Mouse (Mus musculus): ENCODE data around the gene Dnmbp. TPM values are rescaled to one million over a fixed set of nuclear protein-coding genes. Genes with fewer than 3 reads are reported as not detected.
"Not testable (repeated sequence)": the region's sequence is repeated elsewhere in the genome, so short reads cannot be mapped to it uniquely, and the experiment has no call there.

Dnmbp gene
- total RNA-seq, 2 experiments from 2014 or later: 1.8 to 2.1 TPM

GRCm38 (mm10) chr19:43952936-43953335 is 12.9 kb upstream of the Dnmbp start:
- not testable (repeated sequence) for ATAC-seq (replicated peaks; ENCODE audit: low FRiP score, low TSS enrichment, poor library complexity, severe bottlenecking)

GRCm38 (mm10) chr19:43949111-43949810 is 9.3 kb upstream of the Dnmbp start:
- ATAC-seq (replicated peaks; ENCODE audit: low FRiP score, low TSS enrichment, poor library complexity, severe bottlenecking): no peak

DNA sequence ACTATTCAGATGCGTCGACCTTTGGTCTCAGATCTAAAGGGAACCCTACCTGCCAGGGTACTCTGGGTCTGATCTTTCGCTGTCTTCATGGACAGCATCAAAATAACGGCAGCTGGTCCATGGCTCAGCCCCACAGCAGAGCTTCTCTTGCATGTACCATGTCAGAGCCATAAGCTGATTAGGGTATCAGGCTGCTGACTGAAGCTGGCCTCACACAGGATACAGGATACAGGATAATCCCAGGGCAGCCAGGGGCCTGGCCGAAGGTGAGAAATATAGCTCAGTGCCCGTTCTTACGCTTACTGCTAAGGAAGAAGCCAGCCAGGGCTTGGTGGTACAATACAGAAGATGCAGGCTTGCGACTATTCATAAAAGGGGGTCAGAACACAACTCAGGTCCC is 4.6 kb upstream of the Dnmbp start:
- ATAC-seq (replicated peaks; ENCODE audit: low FRiP score, low TSS enrichment, poor library complexity, severe bottlenecking): no peak

GRCm38 (mm10) chr19:43943076-43943475 is 3.1 kb upstream of the Dnmbp start:
- ATAC-seq (replicated peaks; ENCODE audit: low FRiP score, low TSS enrichment, poor library complexity, severe bottlenecking): no peak

DNA sequence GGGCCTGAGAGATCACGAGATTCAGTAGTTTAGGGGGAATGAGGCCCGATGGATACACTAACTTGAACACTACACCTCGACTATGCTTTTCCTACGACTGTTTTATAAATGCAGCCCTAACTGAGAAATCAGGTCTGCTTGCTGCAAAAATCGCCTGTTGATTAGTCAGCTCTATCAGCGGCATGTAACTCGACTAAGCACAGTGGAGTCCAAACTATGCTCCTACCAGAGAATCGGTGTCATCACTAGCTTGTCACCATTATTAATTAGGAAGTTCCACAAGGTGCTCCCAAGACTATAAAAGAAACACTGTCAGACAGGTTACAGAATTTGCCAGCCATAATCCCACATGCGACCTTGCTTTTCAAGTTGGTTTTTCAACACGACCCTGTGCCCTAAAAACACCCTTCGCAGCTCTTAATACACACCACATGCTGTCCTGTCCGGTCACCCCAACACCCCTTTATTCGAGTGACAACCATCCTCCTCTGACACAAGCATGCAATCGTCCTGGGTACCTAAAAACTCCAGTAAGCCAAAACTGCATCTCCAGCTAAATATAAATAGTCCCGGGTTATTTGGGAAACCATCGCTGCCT is 721 bp downstream of the Dnmbp start:
- ATAC-seq (replicated peaks; ENCODE audit: low FRiP score, low TSS enrichment, poor library complexity, severe bottlenecking): no peak

DNA sequence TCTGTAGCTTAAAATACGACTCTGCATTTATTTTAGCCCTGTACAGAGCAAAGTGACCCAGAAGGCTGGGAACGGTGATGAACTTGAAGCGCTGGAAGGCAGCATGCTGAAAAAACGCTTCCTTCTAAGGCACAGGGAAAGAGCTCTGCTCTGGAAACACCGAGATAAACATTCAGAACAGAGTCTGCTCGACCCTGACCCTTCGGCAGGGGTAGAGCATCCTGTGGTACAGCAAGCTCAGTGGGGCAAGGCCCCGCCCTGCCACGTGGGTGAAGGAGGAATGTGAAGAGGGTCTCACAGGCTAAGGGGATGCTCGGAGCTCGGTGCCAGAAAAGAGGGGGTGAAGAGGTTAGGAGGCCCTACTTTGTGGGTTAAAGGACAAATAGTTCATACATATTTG is 1.6 kb downstream of the Dnmbp start:
- ATAC-seq (replicated peaks; ENCODE audit: low FRiP score, low TSS enrichment, poor library complexity, severe bottlenecking): no peak

- no peak for ATAC-seq (replicated peaks; ENCODE audit: low FRiP score, low TSS enrichment, poor library complexity, severe bottlenecking)
These were observed 9.1 kb downstream of the Dnmbp start for GRCm38 (mm10) chr19:43930926-43931325.

- no peak for ATAC-seq (replicated peaks; ENCODE audit: low FRiP score, low TSS enrichment, poor library complexity, severe bottlenecking)
These were observed 9.6 kb downstream of the Dnmbp start for GRCm38 (mm10) chr19:43930366-43930765.

- no peak for ATAC-seq (replicated peaks; ENCODE audit: low FRiP score, low TSS enrichment, poor library complexity, severe bottlenecking)
These were observed 10.1 kb downstream of the Dnmbp start for GRCm38 (mm10) chr19:43929869-43930268.

DNA sequence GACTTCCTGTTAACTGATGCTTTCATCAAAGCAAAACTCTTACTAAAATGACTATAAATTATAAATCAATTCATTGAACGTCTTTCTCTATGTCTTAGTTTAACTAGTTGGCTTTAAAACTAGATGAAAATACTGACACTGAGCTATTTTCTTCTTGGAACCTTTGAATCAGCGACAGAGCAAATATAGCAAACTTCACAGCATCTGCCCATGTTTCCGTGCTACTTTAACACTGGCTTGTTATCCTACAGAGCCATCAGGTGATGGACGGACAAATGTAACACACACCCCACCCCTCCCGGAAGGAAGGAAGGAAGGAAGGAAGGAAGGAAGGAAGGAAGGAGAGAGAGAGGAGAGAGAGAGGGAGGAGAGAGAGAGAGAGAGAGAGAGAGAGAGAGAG is 12.0 kb downstream of the Dnmbp start:
- no peak for ATAC-seq (replicated peaks; ENCODE audit: low FRiP score, low TSS enrichment, poor library complexity, severe bottlenecking)

- ATAC-seq (replicated peaks; ENCODE audit: low FRiP score, low TSS enrichment, poor library complexity, severe bottlenecking): no peak
These were observed 12.9 kb downstream of the Dnmbp start for GRCm38 (mm10) chr19:43927057-43927456.

DNA sequence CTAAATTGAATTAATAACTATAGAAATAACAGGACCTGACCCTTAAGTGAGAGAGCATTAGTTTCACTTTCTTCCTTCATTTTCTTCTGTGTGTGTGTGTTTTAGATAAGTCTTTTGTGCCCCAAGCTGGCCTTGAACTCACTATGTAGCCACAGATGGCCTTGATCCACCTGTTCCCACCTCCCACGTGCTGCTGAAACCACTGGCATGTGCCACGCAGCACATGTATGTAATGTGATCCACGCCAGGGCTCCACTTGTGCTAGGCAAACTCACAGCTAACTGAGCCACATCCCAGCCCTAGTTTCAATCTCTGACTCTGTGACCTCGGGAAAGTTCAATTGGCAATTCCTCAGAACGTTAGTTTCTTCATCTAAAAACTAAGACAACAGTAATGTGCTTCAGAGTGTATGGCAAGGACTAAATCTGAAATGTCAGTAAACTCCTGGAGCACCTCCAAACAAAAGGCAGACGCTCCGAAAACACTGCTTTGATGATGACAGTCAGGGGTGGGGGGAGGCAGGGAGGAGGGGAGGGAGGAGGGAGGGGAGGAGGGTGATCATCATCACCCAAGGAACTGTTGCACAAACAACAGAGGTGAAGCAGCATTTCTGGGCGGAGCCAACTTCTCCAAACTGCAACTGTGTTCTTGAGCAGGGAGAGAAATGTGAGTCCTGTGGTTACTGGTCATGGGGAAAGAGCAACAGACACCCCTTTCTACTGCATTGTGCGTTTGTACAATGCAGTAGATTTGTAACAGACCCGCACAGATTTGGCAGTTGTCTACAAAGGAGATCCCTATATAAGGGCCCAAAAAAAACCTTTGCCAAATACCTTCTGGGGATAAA is 13.6 kb downstream of the Dnmbp start:
- no peak for ATAC-seq (replicated peaks; ENCODE audit: low FRiP score, low TSS enrichment, poor library complexity, severe bottlenecking)

DNA sequence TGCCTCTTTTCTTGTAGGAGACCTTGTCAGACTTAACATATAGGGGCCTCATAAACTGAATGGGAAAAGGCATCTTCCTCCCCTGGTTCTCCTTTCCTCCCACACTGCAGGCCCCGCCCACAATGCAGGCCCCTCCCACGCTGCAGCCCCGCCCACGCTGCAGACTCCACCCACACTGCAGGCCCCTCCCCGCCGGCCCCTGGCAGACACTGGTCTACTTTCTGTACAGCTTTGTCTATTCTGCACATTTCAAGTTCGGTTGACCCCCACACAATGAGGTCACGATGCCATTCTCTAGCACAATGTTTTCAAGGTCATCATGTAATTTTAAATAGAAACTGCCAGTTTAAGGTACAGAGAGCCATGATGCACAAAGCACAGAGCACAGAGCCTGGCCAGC is 15.6 kb downstream of the Dnmbp start:
- 0 out of 2 replicates have a peak, but pooled peaks have one; percentile 44 for ATAC-seq (replicated peaks; ENCODE audit: low FRiP score, low TSS enrichment, poor library complexity, severe bottlenecking)

DNA sequence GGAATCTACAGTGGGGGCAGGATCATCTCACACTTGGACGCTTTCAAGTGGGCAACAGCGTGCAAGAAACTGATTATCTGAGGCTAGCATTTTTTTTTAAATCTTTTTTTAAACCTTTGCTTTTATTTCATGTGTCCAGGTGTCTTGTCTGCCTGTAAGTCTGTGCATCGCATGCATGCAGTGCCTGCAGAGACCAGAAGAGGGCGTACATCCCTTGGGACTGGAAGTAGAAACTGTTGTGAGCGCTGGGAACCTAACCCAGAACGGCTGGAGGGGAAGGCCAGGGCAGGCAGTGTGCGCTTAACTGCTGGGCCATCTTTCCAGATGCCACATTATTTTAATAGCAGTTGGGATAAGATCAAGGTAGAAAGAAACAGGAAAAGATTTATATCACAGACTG is 17.0 kb downstream of the Dnmbp start:
- ATAC-seq (replicated peaks; ENCODE audit: low FRiP score, low TSS enrichment, poor library complexity, severe bottlenecking): no peak

DNA sequence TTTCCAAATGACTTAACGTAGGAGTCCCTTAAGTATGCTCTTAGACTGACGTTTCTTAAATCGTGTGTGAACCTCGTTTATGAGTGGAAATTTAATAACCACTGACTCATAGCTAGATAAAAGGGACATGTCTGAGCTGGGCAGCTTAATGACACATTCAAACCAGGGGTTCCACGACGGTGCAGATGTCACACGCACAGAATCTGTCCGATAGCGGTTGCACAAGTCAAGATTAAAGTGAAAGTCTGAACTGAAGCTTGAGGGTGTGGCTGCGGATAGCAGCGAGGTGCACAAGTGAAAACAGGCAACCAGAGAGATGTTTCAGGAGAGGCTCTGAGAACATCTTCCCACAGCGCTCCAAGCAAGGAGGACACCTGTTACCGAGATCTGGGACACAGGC is 18.6 kb downstream of the Dnmbp start:
- ATAC-seq (replicated peaks; ENCODE audit: low FRiP score, low TSS enrichment, poor library complexity, severe bottlenecking): peak; percentile 59

DNA sequence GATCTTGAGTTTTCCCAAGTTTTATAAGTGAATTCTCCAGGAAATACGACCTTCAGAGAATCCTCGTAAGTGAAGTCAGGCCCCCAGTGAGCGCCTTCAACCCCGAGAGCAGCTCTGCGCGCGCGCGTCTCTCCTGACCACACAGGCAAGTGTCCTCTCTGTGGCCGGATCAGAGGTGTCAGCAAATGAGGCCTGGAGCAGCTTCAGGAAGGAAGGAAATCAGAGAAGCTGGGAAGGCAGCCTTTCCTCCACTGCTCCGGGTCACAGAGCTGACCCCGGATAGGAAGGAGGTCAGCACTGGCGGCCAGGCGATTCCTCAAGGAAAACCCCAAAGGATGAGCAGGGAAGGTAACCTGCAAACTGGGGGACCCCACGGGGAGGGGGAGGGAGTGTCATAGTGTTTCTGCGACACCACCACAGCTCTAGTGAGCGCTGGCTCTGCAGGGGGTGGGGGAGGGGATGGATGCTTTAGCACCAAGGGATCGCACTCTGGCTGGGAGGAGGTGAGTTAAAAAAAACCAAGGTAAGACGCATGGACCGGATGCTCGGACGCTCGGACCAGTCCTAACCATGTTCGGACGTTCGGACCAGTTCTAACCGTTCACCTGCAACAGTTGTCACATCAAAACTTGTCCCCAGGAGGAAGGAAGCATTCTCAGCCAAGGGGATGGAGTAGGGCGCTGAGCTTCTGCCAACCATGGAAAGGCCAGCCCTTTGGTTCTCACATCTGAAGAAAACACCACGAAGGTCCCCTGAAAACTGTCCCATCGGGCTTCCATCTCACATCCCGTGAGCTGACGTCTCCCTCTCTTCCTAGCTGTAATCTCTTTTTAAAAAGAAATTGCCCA is 19.3 kb downstream of the Dnmbp start:
- ATAC-seq (replicated peaks; ENCODE audit: low FRiP score, low TSS enrichment, poor library complexity, severe bottlenecking): no peak

- no peak for ATAC-seq (replicated peaks; ENCODE audit: low FRiP score, low TSS enrichment, poor library complexity, severe bottlenecking)
These were observed 20.1 kb downstream of the Dnmbp start for GRCm38 (mm10) chr19:43919841-43920240.

DNA sequence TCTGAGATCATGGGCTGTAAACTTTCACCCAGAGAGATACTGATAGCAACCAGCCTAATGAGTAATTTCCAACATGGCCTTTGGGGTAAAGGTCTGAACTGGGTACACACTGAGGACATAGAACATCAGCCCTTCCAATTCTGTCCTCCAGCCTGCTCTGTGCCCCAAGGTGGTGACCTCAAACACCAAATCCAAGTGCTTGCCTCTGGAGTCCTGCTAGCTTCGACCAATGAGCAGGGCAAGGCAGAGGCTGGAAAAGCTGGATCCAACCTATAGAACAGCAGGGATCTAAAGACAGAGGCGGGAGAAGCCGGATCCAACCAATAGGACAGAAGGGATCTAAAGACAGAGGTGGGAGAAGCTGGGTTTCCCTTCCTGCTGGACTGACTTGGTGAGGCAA is 21.2 kb downstream of the Dnmbp start:
- ATAC-seq (replicated peaks; ENCODE audit: low FRiP score, low TSS enrichment, poor library complexity, severe bottlenecking): no peak

GRCm38 (mm10) chr19:43917763-43918162 is 22.2 kb downstream of the Dnmbp start:
- no peak for ATAC-seq (replicated peaks; ENCODE audit: low FRiP score, low TSS enrichment, poor library complexity, severe bottlenecking)

- ATAC-seq (replicated peaks; ENCODE audit: low FRiP score, low TSS enrichment, poor library complexity, severe bottlenecking): 0 out of 2 replicates have a peak, but pooled peaks have one; percentile 16
These were observed 22.6 kb downstream of the Dnmbp start for GRCm38 (mm10) chr19:43917406-43917691.
